Comparison of ENCODE assay signal across 10 mouse cellular contexts in the genomic region with DNA sequence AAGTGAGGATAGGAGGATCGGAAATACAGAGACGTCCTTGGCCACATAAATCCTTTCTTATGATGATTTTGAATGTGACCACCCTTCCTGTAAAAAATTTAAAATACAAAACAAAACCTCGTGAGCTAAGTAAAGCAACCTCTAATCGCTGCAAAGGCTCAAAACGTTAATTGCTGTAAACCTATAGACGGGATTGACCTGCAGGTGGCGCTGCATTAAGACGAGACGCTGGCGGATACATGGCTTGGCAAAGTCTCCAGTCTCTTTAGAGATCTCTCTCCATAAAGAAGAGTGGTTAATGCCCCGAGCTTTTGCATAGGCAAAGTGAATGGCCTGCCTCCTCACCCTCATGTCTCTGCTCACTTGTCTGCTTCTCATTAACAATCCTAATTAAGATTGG. TPM values are rescaled to one million over a fixed set of nuclear protein-coding genes. Genes with fewer than 3 reads are reported as not detected.
A peak's percentile ranks its signal among the peaks of the same experiment; 100 is the strongest.
DNase-seq lines count a peak whose midpoint lies in the region; ATAC-seq and TF ChIP-seq lines count a peak whose summit lies in the region.
"Had no signal": no experiment of that assay in that cellular context is flagged by ENCODE, and none has a peak within 500 bp of the region (broad histone marks: within the 10 kb centered on the region; RNA-seq: fewer than 3 reads in every experiment).

No protein-coding gene starts in this region.

- no peaks in the 10 kb centered on the region for H3K4me1 ChIP-seq in kidney, embryonic 14.5 days (ENCODE audit: control insufficient read depth, insufficient read depth, low read length)
- peaks cover 17% of the 10 kb centered on the region; the same call in 1 of the 2 replicates for H3K4me1 ChIP-seq in hindbrain, embryonic 14.5 days (replicated peaks; ENCODE audit: control insufficient read depth, insufficient read depth, low read length)
- no peaks in the 10 kb centered on the region for H3K4me1 ChIP-seq in stomach, postnatal 0 days (replicated peaks; ENCODE audit: control insufficient read depth, insufficient read depth)
- H3K4me1 ChIP-seq: liver, embryonic 15.5 days had no signal

- TF ChIP-seq CTCF in stomach, postnatal 0 days (IDR thresholded peaks at IDR 0.05; ENCODE audit: low read depth), result peak; percentile 53

- H3K36me3 ChIP-seq in kidney, embryonic 14.5 days (ENCODE audit: control insufficient read depth, insufficient read depth, low read length), result no peaks in the 10 kb centered on the region
- no peaks in the 10 kb centered on the region for H3K36me3 ChIP-seq in hindbrain, embryonic 14.5 days (replicated peaks; ENCODE audit: control insufficient read depth, insufficient read depth)
- H3K36me3 ChIP-seq in stomach, postnatal 0 days (ENCODE audit: control insufficient read depth, insufficient read depth, low read length), result no peaks in the 10 kb centered on the region
- H3K36me3 ChIP-seq: embryonic facial prominence, embryonic 13.5 days; liver, embryonic 15.5 days; stomach, embryonic 15.5 days had no signal

- H3K4me3 ChIP-seq in kidney, embryonic 14.5 days (ENCODE audit: low read length), result no peak overlapping the region
- H3K4me3 ChIP-seq in hindbrain, embryonic 14.5 days (replicated peaks; ENCODE audit: low read length), result no peak overlapping the region
- H3K4me3 ChIP-seq in stomach, postnatal 0 days (ENCODE audit: low read depth, low read length), result no peak overlapping the region
- H3K4me3 ChIP-seq: embryonic facial prominence, embryonic 13.5 days; liver, embryonic 15.5 days; stomach, embryonic 15.5 days had no signal

- TF ChIP-seq EP300 in stomach, postnatal 0 days (optimal IDR thresholded peaks at IDR 0.05), result no peak

- H3K27ac ChIP-seq in kidney, embryonic 14.5 days (ENCODE audit: low read depth, low read length), result no peak overlapping the region
- H3K27ac ChIP-seq in hindbrain, embryonic 14.5 days, result no peak overlapping the region
- H3K27ac ChIP-seq in stomach, postnatal 0 days (replicated peaks), result no peak overlapping the region
- H3K27ac ChIP-seq: embryonic facial prominence, embryonic 13.5 days; liver, embryonic 15.5 days; stomach, embryonic 15.5 days had no signal

- peak; percentile 45 for DNase-seq in kidney, adult 9 months
- DNase-seq in brain, adult 2 months (ENCODE audit: low read depth, low spot score), result peak; percentile 61
- DNase-seq in hindbrain, embryonic 14.5 days (ENCODE audit: low spot score), result peak; percentile 78
- DNase-seq in left cerebral cortex, postnatal 4 days, result peak; percentile 74
- peak; percentile 18 for DNase-seq in stomach, postnatal 0 days (ENCODE audit: low spot score)

- intact Hi-C loops in left cerebral cortex, postnatal 4 days (cut with DNase I), result loop anchor here (10.0 kb wide), 1 partner anchor 162 kb away; no protein-coding TSS in a partner anchor

- H3K9me3 ChIP-seq in kidney, embryonic 14.5 days (ENCODE audit: control insufficient read depth, low read length), result no peaks in the 10 kb centered on the region
- H3K9me3 ChIP-seq in hindbrain, embryonic 14.5 days (ENCODE audit: control insufficient read depth, low read length), result no peaks in the 10 kb centered on the region
- H3K9me3 ChIP-seq in stomach, postnatal 0 days (ENCODE audit: control insufficient read depth, low read length), result no peaks in the 10 kb centered on the region
- H3K9me3 ChIP-seq: embryonic facial prominence, embryonic 13.5 days; liver, embryonic 15.5 days; stomach, embryonic 15.5 days had no signal

- no peak for ATAC-seq in kidney, embryonic 14.5 days (ENCODE audit: low FRiP score, low TSS enrichment)
- no peak for ATAC-seq in hindbrain, embryonic 14.5 days (ENCODE audit: low FRiP score)
- ATAC-seq in stomach, postnatal 0 days (ENCODE audit: low FRiP score, low TSS enrichment), result no peak
- no peak for ATAC-seq in inflammation-experienced regulatory T-cells, adult 6 months

- H3K9ac ChIP-seq in kidney, embryonic 14.5 days (ENCODE audit: low read depth, low read length), result no peak overlapping the region
- no peak overlapping the region for H3K9ac ChIP-seq in hindbrain, embryonic 14.5 days
- H3K9ac ChIP-seq in stomach, postnatal 0 days (ENCODE audit: low read length), result no peak overlapping the region
- H3K9ac ChIP-seq: embryonic facial prominence, embryonic 13.5 days; liver, embryonic 15.5 days; stomach, embryonic 15.5 days had no signal

- H3K27me3 ChIP-seq in kidney, embryonic 14.5 days (ENCODE audit: control insufficient read depth, insufficient read depth, low read length), result peaks cover 35% of the 10 kb centered on the region
- no peaks in the 10 kb centered on the region; the same call in 1 of the 2 replicates for H3K27me3 ChIP-seq in hindbrain, embryonic 14.5 days (ENCODE audit: control insufficient read depth, insufficient read depth, low read length)
- H3K27me3 ChIP-seq in stomach, postnatal 0 days (ENCODE audit: control insufficient read depth, insufficient read depth, low read length), result peaks cover 6% of the 10 kb centered on the region; the same call in 1 of the 2 replicates

- H3K4me2 ChIP-seq in kidney, embryonic 14.5 days (replicated peaks; ENCODE audit: low read depth, low read length), result no peak overlapping the region
- peak overlapping the region; percentile 74; the same call in 1 of the 2 replicates for H3K4me2 ChIP-seq in hindbrain, embryonic 14.5 days (replicated peaks)
- no peak overlapping the region for H3K4me2 ChIP-seq in stomach, postnatal 0 days (replicated peaks; ENCODE audit: low read depth)
- H3K4me2 ChIP-seq: embryonic facial prominence, embryonic 13.5 days; liver, embryonic 15.5 days; stomach, embryonic 15.5 days had no signal

- WGBS in kidney, embryonic 14.5 days, result 14% methylated on average over 11 of the region's 11 CpGs
- 11% methylated on average over 11 of the region's 11 CpGs for WGBS in hindbrain, embryonic 14.5 days
- 14% methylated on average over 11 of the region's 11 CpGs for WGBS in stomach, postnatal 0 days

RNA-seq across cellular contexts. Expression of a gene that starts 2.0 kb away (rescaled TPM):
- not detected in 2 replicates for polyA plus RNA-seq in kidney, embryonic 14.5 days (2014; fragmentation: Nextera tagmentation; extraction: Ambion mirVana)
- 14.7 and 17.8 TPM in 2 replicates for polyA plus RNA-seq in hindbrain, embryonic 14.5 days (2014; fragmentation: Nextera tagmentation; extraction: Ambion mirVana)
- total RNA-seq in left cerebral cortex, postnatal 4 days (2021), result 1 to 10 TPM; 4.8 to 5.5 TPM
- 0.02 TPM in 1 of 2 replicates, not detected in the other for polyA plus RNA-seq in stomach, postnatal 0 days (2015; fragmentation: Nextera tagmentation; extraction: Ambion mirVana)
- not detected for polyA plus RNA-seq in inflammation-experienced regulatory T-cells, adult 6 months (2017; shearing (Covaris generic))
- polyA plus RNA-seq: liver, embryonic 15.5 days; stomach, embryonic 15.5 days had no signal

Comparison
In these comparisons a context has a peak if more than half of its experiments do, and no peak if none do; other contexts are left out.
1. DNase-seq: peak in every context shown above with its lines; median percentile 78 in hindbrain, embryonic 14.5 days; 74 in left cerebral cortex, postnatal 4 days; 61 in brain, adult 2 months; 45 in kidney, adult 9 months; 18 in stomach, postnatal 0 days.
2. RNA of a gene that starts 2.0 kb away (polyA plus RNA-seq): 14.7 to 17.8 TPM in hindbrain, embryonic 14.5 days; 0.02 TPM in stomach, postnatal 0 days, not detected in kidney, embryonic 14.5 days and not detected in inflammation-experienced regulatory T-cells, adult 6 months; every median in the first group is over 10 times any median in the second.